Mouse (Mus musculus) heart, postnatal 25 days (tissue): ENCODE measurements around the gene Vma21. TPM values are rescaled to one million over a fixed set of nuclear protein-coding genes. Genes with fewer than 3 reads are reported as not detected.
A peak's percentile ranks its signal among the peaks of the same experiment; 100 is the strongest.

Source experiments
- DNase-seq: peaks from one replicate; pipeline ENCODE4 v3.0.0; 2022; ENCODE audit warnings: low spot score
- intact Hi-C: fragments of 180-260 bp; cut with DNase I; formaldehyde crosslinking; loops from one replicate; pipeline ENCODE4 v1.15.1; 2025
- total RNA-seq, 2 experiments: library from RNA; stranded (reverse); gene quantifications; 2 replicates each; pipeline ENCODE4 v1.2.3; 2021

Vma21 gene
- 10 to 100 TPM; 19.1 to 19.4 TPM for total RNA-seq

DNA sequence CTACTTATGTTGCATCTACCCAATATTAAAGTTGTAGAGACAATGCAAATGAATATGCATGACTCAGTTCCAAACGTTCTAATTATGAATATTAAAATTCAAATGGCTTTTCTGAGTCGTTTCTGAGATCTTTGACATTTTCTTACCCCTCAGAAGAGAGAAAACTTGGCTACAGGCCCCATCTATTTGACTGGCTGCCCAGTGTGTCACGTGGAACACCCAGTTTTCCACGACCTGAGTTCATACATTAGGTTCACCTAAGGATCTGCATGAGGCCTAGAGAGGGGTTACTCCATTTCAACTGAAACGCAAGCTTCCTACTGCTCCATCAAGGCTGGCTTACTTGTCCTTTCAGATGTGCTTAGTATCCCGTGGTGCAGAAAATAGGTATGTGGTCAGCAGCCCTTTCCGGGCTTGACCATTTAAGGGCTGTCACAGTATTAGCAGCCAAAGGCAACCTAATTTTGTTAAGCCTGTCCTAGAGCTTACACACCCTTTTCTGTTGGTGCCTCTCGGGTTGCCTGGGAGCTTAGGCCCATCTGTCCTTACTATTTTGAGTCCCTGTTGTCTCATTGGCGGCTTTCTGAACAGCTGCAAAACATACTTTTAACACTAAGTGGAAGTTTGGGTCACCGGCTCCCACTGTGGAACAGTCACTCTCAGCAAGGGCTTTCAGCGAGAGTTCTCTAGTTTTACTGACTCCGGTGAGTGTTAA, at the start of gene Vma21:
Gene Vma21 (plus strand): TSS at position 294 of the 715 bp plus-strand sequence.
- no peak for DNase-seq
- intact Hi-C loops = loop anchor here (5.0 kb wide), 1 partner anchor 132 kb away; no protein-coding TSS in a partner anchor

- DNase-seq = no peak
- intact Hi-C loops = no loop called here
These were observed 47.8 kb upstream of the Vma21 start for GRCm38 (mm10) chrX:71767909-71768308.

DNA sequence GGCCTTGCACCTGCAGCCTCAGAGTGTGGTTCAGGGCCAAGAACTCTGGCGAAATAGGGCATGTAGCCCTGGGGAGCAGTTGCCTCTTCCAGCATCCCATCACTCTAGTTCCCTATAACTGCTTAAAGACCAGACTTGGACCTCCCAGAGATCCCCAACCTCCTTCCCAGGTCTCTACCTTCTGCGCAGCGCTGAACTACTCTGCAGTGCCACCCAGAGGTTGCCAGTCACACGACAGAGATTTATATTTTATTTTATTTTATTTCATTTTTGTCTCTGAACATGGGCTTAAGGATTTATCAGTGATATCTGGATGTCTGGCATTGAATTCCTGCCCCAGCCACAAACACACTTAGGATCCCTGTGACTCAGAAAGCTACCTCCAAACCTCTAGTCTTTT, 24.6 kb upstream of the Vma21 start:
- intact Hi-C loops = no loop called here
- no peak for DNase-seq

DNA sequence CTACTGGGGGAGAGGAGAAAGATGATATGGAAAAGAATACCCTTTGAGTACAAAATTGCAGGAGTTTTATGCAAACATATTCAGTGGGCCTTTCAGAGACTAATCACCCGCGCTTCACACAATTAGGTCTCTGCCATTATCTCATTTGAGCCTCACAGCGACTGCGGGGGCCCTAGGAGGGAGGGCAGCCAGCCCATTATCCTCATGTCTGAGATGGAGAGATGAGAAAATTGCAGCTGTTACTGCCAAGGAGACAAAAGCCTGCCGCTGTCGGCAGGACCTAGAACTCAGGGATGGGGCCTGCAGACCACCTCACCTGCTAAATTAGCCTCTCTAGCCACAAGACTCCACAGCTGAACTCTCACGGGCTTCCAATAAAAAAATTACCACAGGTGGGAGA, 18.0 kb upstream of the Vma21 start:
- no peak for DNase-seq
- intact Hi-C loops = loop anchor here (5.0 kb wide), 1 partner anchor 150 kb away; no protein-coding TSS in a partner anchor

- intact Hi-C loops = loop anchor here (5.0 kb wide), 1 partner anchor 148 kb away; no protein-coding TSS in a partner anchor
- no peak for DNase-seq
These were observed 16.8 kb upstream of the Vma21 start for GRCm38 (mm10) chrX:71798883-71799282.

- DNase-seq = no peak
- intact Hi-C loops = no loop called here
These were observed 3.5 kb upstream of the Vma21 start for GRCm38 (mm10) chrX:71811966-71812835.

GRCm38 (mm10) chrX:71816401-71816857, 705 bp downstream of the Vma21 start:
- intact Hi-C loops = loop anchor here (5.0 kb wide), 1 partner anchor 131 kb away; no protein-coding TSS in a partner anchor
- peak; percentile 73 for DNase-seq

- DNase-seq = no peak
- intact Hi-C loops = loop anchor here (5.0 kb wide), 1 partner anchor 130 kb away; no protein-coding TSS in a partner anchor
These were observed 1.2 kb downstream of the Vma21 start for GRCm38 (mm10) chrX:71816931-71817361.

GRCm38 (mm10) chrX:71838911-71839310, 23.2 kb downstream of the Vma21 start:
- intact Hi-C loops = no loop called here
- DNase-seq = no peak

DNA sequence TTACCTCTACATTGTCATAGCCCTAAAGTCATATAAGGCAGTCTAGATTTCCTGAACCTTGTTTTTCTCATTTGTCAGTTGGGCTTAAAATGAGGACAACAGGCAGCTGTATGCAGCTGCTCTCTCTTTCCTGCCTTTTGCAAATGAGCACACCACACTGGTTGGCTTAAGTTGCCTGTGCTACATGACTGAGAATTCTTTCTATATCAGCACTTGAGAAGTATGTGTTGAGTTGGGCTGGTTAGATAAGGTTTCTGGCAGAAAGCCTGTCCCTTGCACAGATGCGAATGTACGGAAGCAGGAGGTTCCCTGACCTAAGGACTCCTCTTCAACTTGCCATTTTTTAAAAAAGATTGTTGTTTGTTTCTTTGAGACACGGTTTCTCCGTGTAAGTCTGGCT, 31.0 kb downstream of the Vma21 start:
- no peak for DNase-seq
- intact Hi-C loops = no loop called here

- no peak for DNase-seq
- intact Hi-C loops = no loop called here
These were observed 38.1 kb downstream of the Vma21 start for GRCm38 (mm10) chrX:71853798-71854197.

Other genes starting within 250 kb of the Vma21 start
- not detected for gene Gpr50, start 152.3 kb upstream of the Vma21 start, total RNA-seq
- gene Gm1141, start 105.1 kb downstream of the Vma21 start, total RNA-seq = not detected
- gene Prrg3, start 146.7 kb downstream of the Vma21 start, total RNA-seq = 10 to 100 TPM in 1 of 2 experiments, 1 to 10 TPM in 1; 7.6 to 13.0 TPM
- gene Fate1, start 157.1 kb downstream of the Vma21 start, total RNA-seq = not detected
- gene Cnga2, start 175.9 kb downstream of the Vma21 start, total RNA-seq = not detected